Mouse (Mus musculus) thymus, postnatal 4 days (tissue): ENCODE measurements around the gene Morf4l2.
"Not testable (repeated sequence)": the region's sequence is repeated elsewhere in the genome, so short reads cannot be mapped to it uniquely, and the experiment has no call there.

ENCODE experiments used
- DNase-seq: peaks from one replicate; pipeline ENCODE4 v3.0.0; 2021

The Morf4l2 gene

GRCm38 (mm10) chrX:136743459-136743858, at the start of gene Morf4l2:
TSS of gene Morf4l2 (minus strand) at chrX:136743690.
- no peak for DNase-seq

GRCm38 (mm10) chrX:136789446-136789845, 46.0 kb upstream of the Morf4l2 start:
- no peak for DNase-seq

- no peak for DNase-seq
Measured at GRCm38 (mm10) chrX:136780041-136780440, 36.6 kb upstream of the Morf4l2 start, which contains the start of gene Glra4. TSS of gene Glra4 (minus strand) at chrX:136780141.

- no peak for DNase-seq
Measured at GRCm38 (mm10) chrX:136779262-136779661, 35.8 kb upstream of the Morf4l2 start.

GRCm38 (mm10) chrX:136778046-136778445, 34.6 kb upstream of the Morf4l2 start:
- DNase-seq = no peak

- no peak for DNase-seq
Measured at GRCm38 (mm10) chrX:136773035-136773434, 29.5 kb upstream of the Morf4l2 start.

- DNase-seq = no peak
Measured at GRCm38 (mm10) chrX:136761103-136762074, 17.9 kb upstream of the Morf4l2 start.

GRCm38 (mm10) chrX:136755464-136755863, 12.0 kb upstream of the Morf4l2 start:
- no peak for DNase-seq

- DNase-seq = no peak
Measured at GRCm38 (mm10) chrX:136749329-136749728, 5.8 kb upstream of the Morf4l2 start.

- DNase-seq = no peak
Measured at GRCm38 (mm10) chrX:136744663-136745062, 1.2 kb upstream of the Morf4l2 start.

GRCm38 (mm10) chrX:136742661-136743103, 808 bp downstream of the Morf4l2 start:
- DNase-seq = peak; percentile 54

GRCm38 (mm10) chrX:136742241-136742640, 1.2 kb downstream of the Morf4l2 start:
- DNase-seq = peak; percentile 15

GRCm38 (mm10) chrX:136741651-136742201, 1.8 kb downstream of the Morf4l2 start:
- peak; percentile 83 for DNase-seq

GRCm38 (mm10) chrX:136740791-136741650, 2.5 kb downstream of the Morf4l2 start:
- peak; percentile 89 for DNase-seq

GRCm38 (mm10) chrX:136740087-136740790, 3.3 kb downstream of the Morf4l2 start:
- no peak for DNase-seq

GRCm38 (mm10) chrX:136732016-136732415, 11.5 kb downstream of the Morf4l2 start:
- no peak for DNase-seq

- DNase-seq = not testable (repeated sequence)
Measured at GRCm38 (mm10) chrX:136714742-136715474, 28.6 kb downstream of the Morf4l2 start.

GRCm38 (mm10) chrX:136708782-136709181, 34.7 kb downstream of the Morf4l2 start:
- no peak for DNase-seq

GRCm38 (mm10) chrX:136708168-136708681, 35.3 kb downstream of the Morf4l2 start:
- DNase-seq = peak; percentile 33

GRCm38 (mm10) chrX:136707446-136708167, 35.9 kb downstream of the Morf4l2 start, which contains the start of gene Tceal1:
TSS of gene Tceal1 (plus strand) at chrX:136707982.
- DNase-seq = peak; percentile 8
